Mouse (Mus musculus) spleen, postnatal 4 days (tissue): ENCODE results near the gene Ccdc92.

ENCODE experiments used
- DNase-seq, 2 experiments: peaks; one replicate each; pipeline ENCODE4 v3.0.0; 2022; ENCODE audit warnings: low spot score in 2 of 2

Ccdc92 gene

DNA sequence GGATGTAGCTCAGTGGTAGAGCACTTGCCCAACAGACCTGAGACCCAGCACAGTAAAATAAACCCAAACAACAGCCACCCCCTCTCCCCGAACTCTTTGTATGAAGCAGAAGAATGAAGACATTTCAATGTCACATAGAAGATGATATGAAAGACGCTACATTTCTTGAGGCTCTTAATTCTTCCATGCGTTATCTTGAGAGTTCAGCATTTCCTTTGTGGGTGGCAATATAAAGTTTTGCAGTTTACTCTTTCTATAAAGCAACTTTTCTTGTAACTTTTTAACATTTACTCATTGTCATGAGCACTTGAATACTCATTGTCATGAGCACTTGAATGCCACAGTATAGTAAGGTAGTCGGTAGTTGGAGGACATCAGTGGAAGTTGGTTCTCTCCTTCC is 8.0 kb downstream of the Ccdc92 start:
- no peak for DNase-seq

DNA sequence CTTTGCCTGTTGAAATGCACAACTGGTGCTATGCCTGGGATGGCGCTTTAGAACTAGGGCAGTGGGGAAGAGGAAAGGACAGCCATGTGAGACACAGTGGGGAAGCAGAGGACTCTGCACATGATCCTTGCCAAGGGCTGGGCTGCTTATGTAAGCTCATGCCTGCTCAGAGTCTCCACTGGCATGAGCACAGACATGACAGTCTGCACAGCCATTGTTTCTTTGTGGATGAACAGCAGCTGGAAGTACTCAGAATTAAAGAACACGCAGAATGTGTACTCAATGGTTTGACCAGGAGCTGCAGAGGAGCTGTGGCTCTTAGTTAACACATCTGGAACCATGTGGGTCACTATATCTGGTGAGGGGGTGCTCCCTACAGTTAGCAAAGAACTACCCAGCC is 9.1 kb downstream of the Ccdc92 start:
- DNase-seq: no peak

DNA sequence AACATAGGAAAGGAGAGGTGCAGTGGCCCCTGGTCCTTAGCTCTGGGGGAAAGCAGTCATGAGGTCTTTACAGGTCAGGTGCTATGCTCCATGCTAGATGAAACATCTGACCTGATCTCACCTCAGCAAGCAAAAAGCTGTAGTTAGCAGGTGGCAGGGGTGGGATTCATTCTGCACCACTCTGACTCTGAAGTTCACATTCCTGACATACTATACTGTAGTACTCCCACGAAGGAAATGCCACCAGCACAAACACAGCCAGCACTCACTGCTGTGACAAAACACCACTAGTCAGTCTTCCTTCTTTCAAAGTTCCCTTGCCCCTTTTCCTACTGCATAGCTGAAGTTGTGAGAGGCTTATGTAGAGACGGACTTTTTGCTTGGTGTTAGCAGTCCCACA is 9.9 kb downstream of the Ccdc92 start:
- DNase-seq: no peak

DNA sequence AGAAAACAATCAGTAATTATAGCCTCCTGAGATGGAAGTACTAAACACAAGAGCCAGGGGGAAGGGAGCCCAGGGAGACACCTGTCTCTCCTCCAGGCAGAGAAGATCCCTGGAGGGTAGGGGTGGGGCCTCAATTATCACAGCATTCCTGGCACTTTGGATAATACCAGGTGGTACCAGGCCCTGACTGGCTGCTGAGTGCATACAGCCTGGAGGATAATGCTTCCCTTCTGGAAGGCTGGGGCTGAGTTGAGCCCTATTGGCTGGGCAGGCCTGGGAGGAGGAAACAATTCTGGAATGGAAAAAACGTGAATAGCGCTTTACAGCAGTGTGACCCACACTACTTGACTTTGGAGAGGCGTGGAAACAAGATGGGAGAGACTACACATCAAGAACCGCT is 10.7 kb downstream of the Ccdc92 start:
- no peak for DNase-seq

DNA sequence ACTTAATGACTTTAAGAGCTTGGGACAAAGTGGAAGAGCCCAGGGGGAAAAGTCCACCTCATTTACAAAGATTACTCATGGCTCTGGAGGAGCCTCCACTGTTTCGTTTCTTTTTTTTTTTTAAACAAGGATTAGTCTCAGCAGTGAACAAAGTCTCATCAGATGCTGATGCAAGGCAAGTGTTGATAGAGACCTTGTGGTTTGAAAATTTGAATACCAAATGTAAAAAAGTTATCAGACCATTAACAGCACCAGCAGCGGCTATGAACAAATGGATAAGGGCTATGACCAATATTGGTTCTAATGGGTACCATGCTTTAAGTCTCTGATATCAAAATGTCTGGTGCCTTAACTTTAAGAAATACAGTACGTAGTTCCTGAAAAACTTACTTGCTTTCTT is 13.2 kb downstream of the Ccdc92 start:
- DNase-seq: no peak

DNA sequence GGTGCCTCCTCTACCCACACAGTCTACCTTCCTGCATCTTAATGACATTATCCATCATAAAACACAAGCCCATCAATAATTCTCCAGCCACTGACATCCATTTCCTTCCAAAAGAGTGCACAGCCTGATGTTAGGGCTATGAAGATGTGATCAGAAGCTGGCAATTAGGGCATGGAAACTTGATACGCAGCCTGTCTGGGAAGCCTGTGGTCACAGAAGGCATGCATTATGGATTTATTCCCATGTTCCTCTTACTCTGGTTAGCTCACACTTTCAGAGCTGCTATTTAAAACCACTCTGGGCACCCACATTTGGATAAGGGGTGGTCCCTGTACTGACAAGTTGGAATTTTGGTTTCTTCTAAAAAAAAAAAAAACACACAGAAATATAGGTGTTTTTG is 15.2 kb downstream of the Ccdc92 start:
- DNase-seq: no peak

DNA sequence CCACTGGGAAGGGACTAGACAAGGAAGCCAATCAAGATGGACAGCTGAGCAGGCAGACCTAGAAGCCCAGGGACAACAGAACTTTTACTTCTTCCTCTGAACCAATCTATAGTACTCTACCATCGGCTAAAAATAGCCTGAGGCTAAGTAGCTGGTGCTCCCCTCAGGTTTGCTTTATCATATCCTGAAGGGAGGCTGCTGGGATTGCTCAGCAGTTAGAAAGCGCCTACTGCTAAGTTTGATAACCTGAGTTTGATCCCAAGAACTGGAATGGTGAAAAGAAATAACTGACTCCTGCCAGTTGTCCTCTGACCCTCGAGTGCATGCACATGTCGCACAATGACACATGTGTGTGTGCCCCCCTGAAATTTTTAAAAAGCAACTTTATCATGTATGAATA is 17.3 kb downstream of the Ccdc92 start:
- no peak for DNase-seq

DNA sequence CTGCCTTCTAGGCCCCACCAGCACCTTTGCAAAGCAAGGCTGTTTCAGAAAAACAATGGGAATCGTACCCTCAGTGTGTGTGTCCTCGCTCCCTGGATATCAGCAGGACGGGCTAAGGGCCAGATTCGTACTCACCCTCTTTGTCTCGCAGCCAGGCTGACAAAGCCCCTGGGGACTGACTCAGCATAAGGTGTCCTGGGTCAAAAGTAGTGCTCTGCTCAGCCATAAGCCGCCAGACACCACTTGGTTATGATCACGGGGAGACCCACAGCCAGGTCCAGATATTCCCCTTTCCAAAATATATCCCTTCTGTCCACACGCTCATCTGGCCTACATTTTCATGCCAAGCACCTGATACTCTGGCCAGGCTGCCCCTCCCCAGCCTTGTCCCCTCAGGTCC is 18.8 kb downstream of the Ccdc92 start:
- DNase-seq: no peak

DNA sequence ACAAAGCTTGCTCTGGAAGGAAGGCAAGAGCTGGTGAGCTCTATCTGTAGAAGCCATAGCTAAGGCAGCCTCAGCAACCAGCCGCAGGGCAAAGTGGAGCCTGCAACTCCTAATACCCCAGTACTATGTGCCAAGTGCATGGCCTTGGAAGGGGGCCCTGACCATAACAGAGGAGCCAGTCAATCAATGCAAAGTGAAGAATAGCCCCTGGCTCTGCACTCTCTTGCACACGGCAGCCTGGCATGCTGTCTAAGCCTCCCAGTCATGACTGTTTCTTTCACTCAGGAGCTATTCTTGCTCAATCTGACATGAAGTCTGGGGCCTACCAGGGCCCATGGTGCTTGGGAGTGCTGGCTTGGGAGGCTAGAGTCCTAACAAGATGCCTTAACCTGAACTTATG is 21.6 kb downstream of the Ccdc92 start:
- DNase-seq: no peak

DNA sequence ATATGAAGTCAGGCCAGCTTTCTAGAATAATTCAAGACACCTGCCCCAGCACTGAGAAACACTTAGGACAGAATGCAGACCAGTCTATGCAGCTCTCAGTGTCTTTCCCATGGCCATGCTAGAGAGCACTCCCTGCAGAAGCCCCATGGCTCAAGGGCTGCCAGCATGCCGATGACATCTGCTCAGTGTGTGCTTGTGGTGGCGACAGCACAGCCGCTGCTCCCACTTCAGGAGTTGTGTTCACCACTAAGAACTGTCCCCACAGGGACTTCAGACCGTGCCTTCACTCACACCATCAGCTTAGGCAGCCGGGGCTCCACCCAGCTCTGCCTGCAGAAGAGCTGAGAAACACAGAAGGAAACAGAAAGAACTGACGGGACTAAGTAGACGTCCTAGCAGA is 22.0 kb downstream of the Ccdc92 start:
- DNase-seq: no peak

DNA sequence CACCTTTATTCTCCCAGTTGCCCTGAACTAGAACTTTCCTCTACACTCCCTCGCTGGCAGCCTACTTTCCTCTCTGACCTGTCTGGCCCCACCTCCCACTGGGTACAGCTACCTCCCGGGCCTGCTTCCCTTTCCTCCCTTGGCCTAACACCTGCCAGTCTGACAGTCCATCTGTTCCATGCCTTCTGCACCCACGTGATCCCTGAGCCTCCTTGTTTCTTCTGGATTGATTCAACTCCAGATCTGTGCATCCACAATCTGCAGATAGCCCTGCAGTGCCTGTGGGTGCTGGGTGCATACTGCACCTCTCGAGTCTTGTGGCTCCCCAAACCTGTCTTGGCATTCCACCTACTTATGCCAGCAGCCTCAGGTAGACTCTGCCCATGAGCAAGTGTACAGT is 25.6 kb downstream of the Ccdc92 start:
- DNase-seq: no peak

DNA sequence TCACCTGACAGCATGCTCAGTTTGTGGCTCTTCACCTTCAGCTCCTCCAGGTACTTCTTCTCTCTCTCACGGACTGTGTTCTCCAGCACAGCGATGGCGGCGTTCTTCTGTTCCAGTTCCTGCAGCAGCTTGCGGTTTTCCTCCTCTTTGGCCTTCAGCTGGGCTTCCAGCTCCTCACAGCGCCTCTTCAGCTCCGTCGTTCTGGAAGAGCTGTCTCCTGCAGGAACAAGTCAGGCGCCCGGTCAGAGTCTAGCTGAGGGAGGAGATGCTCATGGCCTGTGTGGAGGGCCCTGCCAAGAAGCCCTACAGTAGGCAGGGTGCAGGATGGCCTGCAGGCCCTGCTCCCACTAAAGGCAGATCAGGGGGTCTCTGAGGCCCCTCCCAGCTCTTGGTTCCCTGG is 26.1 kb downstream of the Ccdc92 start:
- DNase-seq: no peak

DNA sequence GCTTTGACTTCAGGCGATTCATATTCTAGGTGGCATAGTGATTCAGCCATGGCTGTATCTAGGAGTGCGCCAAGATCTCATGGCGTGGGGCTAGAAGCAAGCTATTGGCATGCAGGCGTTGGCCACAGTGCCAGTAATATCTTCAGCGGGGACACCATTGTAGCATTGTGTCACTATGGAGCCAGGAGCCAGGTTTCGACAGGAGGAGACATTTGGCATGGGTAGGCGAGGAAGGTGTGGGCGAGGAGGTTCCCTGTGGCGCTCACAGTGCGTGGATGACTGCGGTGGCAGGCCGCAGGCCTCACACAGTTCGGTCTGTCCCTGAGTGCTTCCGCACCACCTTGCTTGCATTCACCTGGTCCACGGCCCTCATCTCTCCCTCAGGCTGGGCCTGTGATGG is 27.0 kb downstream of the Ccdc92 start:
- no peak for DNase-seq

DNA sequence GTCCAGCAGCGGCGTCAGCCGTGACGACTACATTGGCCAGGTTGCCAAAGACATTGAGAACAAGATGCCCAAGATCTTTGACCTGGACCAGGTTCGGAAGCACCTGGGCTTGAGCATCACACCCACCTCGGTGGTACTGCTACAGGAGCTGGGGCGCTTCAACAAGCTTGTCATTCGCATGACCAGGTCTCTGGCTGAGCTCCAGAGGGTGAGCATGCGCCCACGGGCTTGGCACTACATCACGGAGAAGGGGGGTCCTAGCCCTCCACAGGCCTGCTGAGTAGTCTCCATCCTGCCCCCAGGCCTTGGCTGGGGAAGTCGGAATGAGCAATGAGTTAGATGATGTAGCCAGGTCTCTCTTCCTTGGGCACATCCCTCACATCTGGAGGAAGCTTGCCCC is 31.9 kb downstream of the Ccdc92 start:
- DNase-seq: no peak

DNA sequence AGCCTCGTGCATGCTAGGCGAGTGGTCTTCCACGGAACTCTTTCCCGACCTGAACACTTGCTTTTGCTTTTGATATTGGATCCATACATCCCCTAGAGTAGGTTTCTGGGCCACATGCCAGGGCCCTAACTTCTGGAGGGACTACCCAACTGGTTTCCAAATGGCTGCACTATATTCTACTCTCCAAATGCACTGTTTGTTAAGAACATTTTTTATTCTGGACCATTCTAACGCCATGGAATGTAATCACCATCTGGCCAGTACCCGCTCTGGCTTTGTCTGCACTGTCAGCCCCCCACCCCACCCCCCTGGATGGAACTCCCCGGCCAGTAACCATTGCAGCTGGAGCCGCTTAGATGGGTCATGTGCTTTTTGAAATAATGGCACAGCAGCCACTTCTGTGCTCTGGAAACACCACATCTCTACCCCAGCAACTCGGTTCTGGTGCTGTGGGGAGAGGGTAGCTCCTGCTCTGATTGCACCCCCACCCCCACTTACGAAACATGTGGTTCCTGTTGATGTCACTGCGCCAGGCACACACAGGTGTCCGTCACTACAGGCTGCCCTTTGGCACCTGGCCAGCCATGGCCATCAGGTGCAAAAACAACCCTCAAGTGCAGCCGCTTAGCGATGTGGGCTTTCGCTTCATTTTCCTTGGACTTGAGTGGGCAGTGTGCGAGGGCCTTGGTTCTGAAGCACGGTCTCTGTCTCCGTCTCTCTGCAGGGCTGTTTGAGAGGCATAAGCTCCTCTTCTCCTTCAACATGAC is 39.9 kb downstream of the Ccdc92 start:
- no peak for DNase-seq

DNA sequence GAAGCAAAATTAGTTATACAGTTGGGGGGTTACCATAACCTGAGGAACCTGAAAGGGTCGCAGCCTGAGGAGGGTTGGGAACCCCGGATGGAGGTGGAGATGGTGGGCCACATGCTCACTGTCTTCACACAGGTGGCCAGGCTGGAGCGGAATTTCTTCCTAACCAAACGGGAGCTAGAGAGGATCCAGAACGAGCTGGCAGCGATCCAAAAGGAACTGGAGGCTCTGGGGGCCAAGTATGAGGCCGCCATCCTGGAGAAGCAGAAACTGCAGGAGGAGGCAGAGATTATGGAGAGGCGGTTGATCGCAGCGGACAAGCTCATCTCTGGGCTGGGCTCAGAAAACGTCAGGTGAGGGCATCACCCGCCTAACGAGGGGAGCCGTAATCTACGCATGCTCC is 45.2 kb downstream of the Ccdc92 start:
- DNase-seq: no peak

DNA sequence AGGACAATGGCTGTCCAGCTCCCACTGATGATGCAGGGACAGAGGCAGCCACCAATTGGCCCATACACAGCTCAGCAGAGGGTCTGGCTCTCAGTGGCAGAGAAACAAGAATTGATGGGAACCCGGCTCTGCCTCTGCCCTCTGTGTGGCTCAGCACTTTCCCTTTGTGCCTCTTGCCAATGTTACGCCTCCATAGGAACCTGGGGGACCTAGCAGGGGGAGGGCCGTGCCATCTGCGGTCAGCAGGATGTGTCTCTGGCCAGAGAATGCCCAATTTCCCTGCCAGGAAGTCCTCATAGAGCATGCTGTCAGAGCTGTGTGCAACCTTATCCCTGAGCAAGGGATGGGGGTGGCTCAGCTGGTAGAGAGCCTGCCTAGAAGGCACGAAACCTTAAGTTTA is 47.4 kb downstream of the Ccdc92 start:
- no peak for DNase-seq

DNA sequence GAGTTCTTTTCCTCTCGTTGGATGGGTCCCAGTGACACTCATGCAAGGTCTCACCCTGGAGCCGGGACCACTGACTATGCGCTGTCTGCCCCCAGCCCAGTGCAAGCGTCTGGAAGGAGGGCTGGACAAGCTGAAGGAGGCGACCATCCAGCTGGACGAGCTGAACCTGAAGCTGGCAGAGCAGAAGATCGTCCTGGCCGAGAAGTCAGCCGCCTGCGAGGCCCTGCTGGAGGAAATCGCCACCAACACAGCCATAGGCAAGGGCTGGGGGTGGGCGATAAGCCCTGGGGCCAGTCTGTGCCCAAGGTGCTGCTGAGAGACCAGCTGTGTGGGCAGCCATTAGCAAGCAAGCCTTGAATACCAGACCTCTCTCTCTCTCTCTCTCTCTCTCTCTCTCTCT is 49.8 kb downstream of the Ccdc92 start:
- no peak for DNase-seq

DNA sequence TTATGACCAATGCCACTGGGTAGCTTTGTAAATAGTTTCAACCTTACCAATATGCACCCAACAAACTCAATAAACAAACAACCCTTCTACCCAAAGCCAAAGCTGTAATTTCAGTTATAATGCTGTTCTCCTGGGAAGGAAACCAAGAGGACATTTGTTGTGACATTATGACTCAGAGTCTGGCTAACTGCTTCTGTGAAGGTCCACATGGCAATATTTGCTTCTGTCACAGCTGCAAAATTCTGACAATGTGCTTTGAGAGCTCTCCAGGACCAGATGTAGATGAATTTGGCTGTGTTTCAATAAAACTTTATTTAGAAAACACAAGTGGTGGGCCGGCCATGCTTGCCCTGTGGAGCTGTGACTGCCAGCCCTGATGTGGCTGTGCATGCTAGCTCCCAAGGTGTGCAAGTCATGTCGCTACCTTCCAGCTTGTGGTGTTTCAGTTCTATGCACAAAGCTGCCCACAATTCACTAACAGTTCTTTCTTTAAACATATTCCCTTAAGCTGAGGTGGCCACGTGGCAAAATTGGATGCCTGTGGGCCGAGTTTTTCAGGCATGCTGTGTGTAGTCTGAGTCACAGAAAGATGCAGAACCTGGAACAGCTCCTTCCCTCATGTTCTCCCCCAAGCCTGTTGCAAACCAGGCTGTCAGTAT is 52.4 kb downstream of the Ccdc92 start:
- DNase-seq: no peak

DNA sequence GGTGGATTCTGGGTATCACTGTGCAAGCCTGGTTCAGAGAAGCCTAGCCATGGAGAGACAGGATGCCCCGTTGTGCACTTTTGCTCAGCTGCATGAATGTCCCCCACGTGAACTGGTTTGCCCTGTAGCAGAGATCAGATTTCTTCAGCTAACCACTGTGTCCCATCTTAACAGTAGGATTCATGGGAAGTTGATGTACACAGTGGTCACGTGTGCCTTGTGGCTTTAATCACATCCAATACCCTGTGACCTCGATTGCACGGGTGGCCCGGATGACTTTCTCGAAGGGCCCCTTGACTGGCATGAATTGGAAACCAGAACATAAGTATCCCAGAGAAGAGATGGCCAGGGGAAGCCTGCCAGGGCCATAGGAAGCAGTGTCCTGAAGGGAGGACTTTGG is 70.1 kb downstream of the Ccdc92 start:
- DNase-seq: no peak

DNA sequence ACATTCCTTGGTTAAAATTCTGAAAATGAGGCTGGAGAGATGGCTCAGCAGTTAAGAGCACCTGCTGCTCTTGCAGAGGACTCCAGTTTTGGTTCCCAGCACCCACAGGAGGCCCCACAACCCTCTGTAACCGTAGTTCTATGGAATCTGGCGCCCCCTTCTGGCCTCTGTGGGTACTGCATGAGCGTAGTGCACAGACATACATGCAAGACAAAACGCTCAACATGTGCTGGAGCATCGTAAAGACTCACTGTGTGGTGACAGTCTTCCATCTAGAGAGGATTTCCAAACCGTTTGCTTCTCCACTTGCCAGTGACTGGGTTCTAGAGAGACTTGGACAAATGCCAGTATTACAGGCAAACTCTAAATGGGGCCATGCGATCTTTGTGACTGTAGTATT is 76.6 kb downstream of the Ccdc92 start:
- DNase-seq: no peak
